Mouse (Mus musculus) small intestine, adult 2 months (tissue): ENCODE results near the gene Ifna16.

Source experiments
- CTCF ChIP-seq: fragments of 200-500 bp; IDR thresholded peaks from 2 replicates; pipeline ENCODE4 v1.5.1; 2012; ENCODE audit warnings: low read depth, mild to moderate bottlenecking, control low read depth, inconsistent platforms, low read length, moderate library complexity, mixed read lengths; ENCODE audit not compliant: insufficient replicate concordance, insufficient read length; ENCODE audit errors: extremely low read depth
- POLR2A ChIP-seq: fragments of 200-500 bp; IDR thresholded peaks from 2 replicates; pipeline ENCODE4 v1.6.1; 2012; ENCODE audit warnings: low read depth, mild to moderate bottlenecking, control low read depth, inconsistent platforms, low read length, moderate library complexity

- no peak for TF ChIP-seq POLR2A
- TF ChIP-seq CTCF: no peak
These were observed 30.6 kb upstream of the Ifna16 start for GRCm38 (mm10) chr4:88707128-88707826.
